Mouse (Mus musculus) embryonic facial prominence, embryonic 14.5 days (tissue): ENCODE data around the gene Brca1. TPM values are rescaled to one million over a fixed set of nuclear protein-coding genes. Genes with fewer than 3 reads are reported as not detected.
"Not testable (repeated sequence)": the region's sequence is repeated elsewhere in the genome, so short reads cannot be mapped to it uniquely, and the experiment has no call there.

Experiments
- ATAC-seq: fragments of 200-750 bp; cut with Nextera tagmentation; 2 replicates; pipeline ENCODE4 v1.8.0; 2017; ENCODE audit warnings: low read depth, moderate number of reproducible peaks, moderate TSS enrichment
- DNase-seq: peaks from one replicate; pipeline ENCODE4 v3.0.0-alpha.2; 2015; ENCODE audit warnings: low spot score
- H3K27ac ChIP-seq: fragments of 300-500 bp; sonication (generic); replicated peaks from 2 replicates; pipeline ENCODE4 v1.5.1; 2014; ENCODE audit warnings: low read depth, mild to moderate bottlenecking, low read length, moderate library complexity
- H3K27me3 ChIP-seq: fragments of 300-500 bp; sonication (generic); replicated peaks from 2 replicates; pipeline ENCODE4 v1.6.1; 2014; ENCODE audit warnings: low read length; ENCODE audit not compliant: control insufficient read depth, insufficient read depth
- H3K36me3 ChIP-seq: fragments of 300-500 bp; sonication (generic); 2 replicates; pipeline ENCODE4 v1.6.1; 2014; ENCODE audit warnings: low read length, mixed read lengths; ENCODE audit not compliant: control insufficient read depth, insufficient read depth
- H3K4me1 ChIP-seq: fragments of 300-500 bp; sonication (generic); 2 replicates; pipeline ENCODE4 v1.6.1; 2014; ENCODE audit warnings: antibody characterized with exemption, low read length; ENCODE audit not compliant: control insufficient read depth, insufficient read depth
- H3K4me2 ChIP-seq: fragments of 300-500 bp; sonication (generic); 2 replicates; pipeline ENCODE4 v1.6.1; 2014; ENCODE audit warnings: low read depth, mild to moderate bottlenecking, low read length, moderate library complexity, mixed read lengths
- H3K4me3 ChIP-seq: fragments of 300-500 bp; sonication (generic); 2 replicates; pipeline ENCODE4 v1.5.1; 2014; ENCODE audit warnings: low read depth, mild to moderate bottlenecking, low read length
- H3K9ac ChIP-seq: fragments of 300-500 bp; sonication (generic); 2 replicates; pipeline ENCODE4 v1.6.1; 2014; ENCODE audit warnings: low read depth, mild to moderate bottlenecking, low read length, moderate library complexity, mixed read lengths
- H3K9me3 ChIP-seq: fragments of 300-500 bp; sonication (generic); 2 replicates; pipeline ENCODE4 v1.6.1; 2016; ENCODE audit warnings: low read length; ENCODE audit not compliant: control insufficient read depth
- WGBS: fragments of 180-500 bp; shearing (Covaris S2); extraction: QIAGEN DNeasy Blood & Tissue Kit; methylation state at CpG from one replicate; pipeline ENCODE4 v1.1.7; 2014; 5-methylcytosine and 5-hydroxymethylcytosine counted together
- polyA plus RNA-seq: library from polyadenylated mRNA; unstranded; fragments of >200 nt; fragmentation: Nextera tagmentation; extraction: Ambion mirVana; gene quantifications from 2 replicates; pipeline ENCODE4 v1.2.1, GENCODE M21; 2014

Brca1 gene
- polyA plus RNA-seq, 1 experiment from 2014 or later, result 10.4 TPM

- Histone ChIP-seq H3K4me3 (no peak overlapping the region), H3K36me3 (no peaks in the 10 kb centered on the region), H3K27ac (no peak overlapping the region), H3K4me2 (no peak overlapping the region), H3K4me1 (peaks cover 6% of the 10 kb centered on the region; the same call in 1 of the 2 replicates), H3K27me3 (no peaks in the 10 kb centered on the region), H3K9me3 (no peaks in the 10 kb centered on the region), H3K9ac (no peak overlapping the region)
- DNase-seq (no peak), ATAC-seq (no peak)
- WGBS, result 51% methylated on average over 3 of the region's 3 CpGs
Observed at GRCm38 (mm10) chr11:101471926-101472325, 79.8 kb downstream of the Brca1 start.

- DNase-seq, result no peak
- Histone ChIP-seq H3K4me2 (no peak overlapping the region), H3K4me1 (peaks cover 6% of the 10 kb centered on the region; the same call in 1 of the 2 replicates), H3K4me3 (no peak overlapping the region), H3K9me3 (no peaks in the 10 kb centered on the region), H3K36me3 (no peaks in the 10 kb centered on the region), H3K9ac (no peak overlapping the region), H3K27ac (no peak overlapping the region), H3K27me3 (no peaks in the 10 kb centered on the region)
- ATAC-seq, result no peak
- 47% methylated on average over 7 of the region's 7 CpGs for WGBS
Observed at GRCm38 (mm10) chr11:101470206-101470605, 81.5 kb downstream of the Brca1 start.

- Histone ChIP-seq H3K4me3 (peak overlapping the region; percentile 73), H3K27me3 (no peaks in the 10 kb centered on the region), H3K27ac (no peak overlapping the region), H3K36me3 (no peaks in the 10 kb centered on the region), H3K9me3 (no peaks in the 10 kb centered on the region), H3K9ac (no peak overlapping the region), H3K4me2 (peak overlapping the region; percentile 94), H3K4me1 (peaks cover 9% of the 10 kb centered on the region)
- DNase-seq (no peak), ATAC-seq (no peak)
- WGBS, result 61% methylated on average over 4 of the region's 4 CpGs
Observed at GRCm38 (mm10) chr11:101469155-101469554, 82.6 kb downstream of the Brca1 start.

- no peak overlapping the region for H3K27ac ChIP-seq
- peak overlapping the region; percentile 75 for H3K9ac ChIP-seq
- ATAC-seq (no peak), DNase-seq (no peak)
- WGBS, result 4% methylated on average over 13 of the region's 13 CpGs
- no peaks in the 10 kb centered on the region for H3K9me3 ChIP-seq
- peak overlapping the region; percentile 73 for H3K4me3 ChIP-seq
- no peaks in the 10 kb centered on the region for H3K36me3 ChIP-seq
- H3K4me2 ChIP-seq, result peak overlapping the region; percentile 94
- H3K4me1 ChIP-seq, result peaks cover 13% of the 10 kb centered on the region
- H3K27me3 ChIP-seq, result no peaks in the 10 kb centered on the region
Observed at GRCm38 (mm10) chr11:101468731-101469130, 83.0 kb downstream of the Brca1 start.

GRCm38 (mm10) chr11:101468263-101468688, 83.5 kb downstream of the Brca1 start:
- ATAC-seq, result peak; percentile 8; the same call in 1 of the 2 replicates
- H3K4me3 ChIP-seq, result peak overlapping the region; percentile 73
- no peak for DNase-seq
- peaks cover 18% of the 10 kb centered on the region for H3K4me1 ChIP-seq
- no peak overlapping the region for H3K27ac ChIP-seq
- H3K9me3 ChIP-seq, result no peaks in the 10 kb centered on the region
- no peaks in the 10 kb centered on the region for H3K27me3 ChIP-seq
- peak overlapping the region; percentile 94 for H3K4me2 ChIP-seq
- H3K9ac ChIP-seq, result peak overlapping the region; percentile 75
- H3K36me3 ChIP-seq, result no peaks in the 10 kb centered on the region
- 2% methylated on average over 26 of the region's 31 CpGs for WGBS

GRCm38 (mm10) chr11:101467477-101468262, 84.1 kb downstream of the Brca1 start:
- H3K36me3 ChIP-seq, result peaks cover 3% of the 10 kb centered on the region; the same call in 1 of the 2 replicates
- H3K4me3 ChIP-seq, result peak overlapping the region; percentile 73
- H3K27ac ChIP-seq, result no peak overlapping the region; the same call in 1 of the 2 replicates
- ATAC-seq, result peak; percentile 78
- H3K4me1 ChIP-seq, result peaks cover 20% of the 10 kb centered on the region
- no peaks in the 10 kb centered on the region for H3K27me3 ChIP-seq
- H3K4me2 ChIP-seq, result peak overlapping the region; percentile 94
- no peaks in the 10 kb centered on the region for H3K9me3 ChIP-seq
- peak overlapping the region; percentile 75 for H3K9ac ChIP-seq
- peak; percentile 85 for DNase-seq
- under 1% methylated on average over 32 of the region's 54 CpGs for WGBS

- not testable (repeated sequence) for H3K9ac ChIP-seq, H3K27ac ChIP-seq, H3K9me3 ChIP-seq, DNase-seq, H3K27me3 ChIP-seq, ATAC-seq
- peak overlapping the region; percentile 96 for H3K4me2 ChIP-seq
- peaks cover 12% of the 10 kb centered on the region for H3K36me3 ChIP-seq
- WGBS, result 56% methylated on average over 5 of the region's 5 CpGs
- H3K4me1 ChIP-seq, result peaks cover 20% of the 10 kb centered on the region
- peak overlapping the region; percentile 85 for H3K4me3 ChIP-seq
Observed at GRCm38 (mm10) chr11:101466552-101466950, 85.2 kb downstream of the Brca1 start.

- Histone ChIP-seq H3K27me3 (no peaks in the 10 kb centered on the region), H3K27ac (peak within 1 kb of the TSS; percentile 79)
- WGBS, result 1% methylated on average over 27 of the region's 60 CpGs
Observed at GRCm38 (mm10) chr11:101465869-101466551, 85.7 kb downstream of the Brca1 start, which contains the start of gene Vat1. Gene Vat1 (minus strand): TSS chr11:101466230.

More at GRCm38 (mm10) chr11:101465869-101466551, 85.7 kb downstream of the Brca1 start, which contains the start of gene Vat1:
- H3K9ac ChIP-seq, result peak within 1 kb of the TSS; percentile 73
- DNase-seq (peak; percentile 87), ATAC-seq (peak; percentile 53)
- peaks cover 20% of the 10 kb centered on the region for H3K4me1 ChIP-seq
- peak within 1 kb of the TSS; percentile 85 for H3K4me3 ChIP-seq
- H3K4me2 ChIP-seq, result peak within 1 kb of the TSS; percentile 96
- peaks cover 18% of the 10 kb centered on the region for H3K36me3 ChIP-seq
- H3K9me3 ChIP-seq, result no peaks in the 10 kb centered on the region
